Mouse (Mus musculus) midbrain, embryonic 12.5 days (tissue): ENCODE results near the gene Mctp1. TPM values are rescaled to one million over a fixed set of nuclear protein-coding genes. Genes with fewer than 3 reads are reported as not detected.
A peak's percentile ranks its signal among the peaks of the same experiment; 100 is the strongest.

Experiments used
- ATAC-seq: fragments of 200-750 bp; cut with Nextera tagmentation; 2 replicates; pipeline ENCODE4 v1.8.0; 2017; ENCODE audit warnings: low read depth, moderate TSS enrichment, moderate library complexity; ENCODE audit not compliant: low FRiP score
- H3K27ac ChIP-seq: fragments of 300-500 bp; sonication (generic); replicated peaks from 2 replicates; pipeline ENCODE4 v1.5.1; 2016; ENCODE audit warnings: mild to moderate bottlenecking
- H3K27me3 ChIP-seq: fragments of 300-500 bp; sonication (generic); 2 replicates; pipeline ENCODE4 v1.6.1; 2016; ENCODE audit warnings: mild to moderate bottlenecking
- H3K36me3 ChIP-seq: fragments of 300-500 bp; sonication (generic); 2 replicates; pipeline ENCODE4 v1.6.1; 2016
- H3K4me1 ChIP-seq: fragments of 300-500 bp; sonication (generic); 2 replicates; pipeline ENCODE4 v1.6.1; 2016
- H3K4me2 ChIP-seq: fragments of 300-500 bp; sonication (generic); replicated peaks from 2 replicates; pipeline ENCODE4 v1.6.1; 2016; ENCODE audit warnings: mild to moderate bottlenecking, moderate library complexity
- H3K4me3 ChIP-seq: fragments of 300-500 bp; sonication (generic); 2 replicates; pipeline ENCODE4 v1.5.1; 2016; ENCODE audit warnings: mild to moderate bottlenecking
- H3K9ac ChIP-seq: fragments of 300-500 bp; sonication (generic); replicated peaks from 2 replicates; pipeline ENCODE4 v1.6.1; 2016; ENCODE audit warnings: mild to moderate bottlenecking, moderate library complexity
- H3K9me3 ChIP-seq: fragments of 300-500 bp; sonication (generic); 2 replicates; pipeline ENCODE4 v1.6.1; 2016; ENCODE audit warnings: mild to moderate bottlenecking
- WGBS: fragments of 180-500 bp; shearing (Covaris S2); methylation state at CpG from one replicate; pipeline ENCODE4 v1.1.7; 2016; 5-methylcytosine and 5-hydroxymethylcytosine counted together
- polyA plus RNA-seq: library from polyadenylated mRNA; unstranded; fragments of >200 nt; fragmentation: Nextera tagmentation; extraction: Ambion mirVana; gene quantifications from 2 replicates; pipeline ENCODE4 v1.2.1, GENCODE M21; 2016

Mctp1 gene
- polyA plus RNA-seq, 1 experiment from 2014 or later = 4.9 TPM

- no peak overlapping the region for H3K4me3 ChIP-seq
- no peak overlapping the region for H3K4me2 ChIP-seq
- H3K27me3 ChIP-seq = no peaks in the 10 kb centered on the region
- H3K9ac ChIP-seq = no peak overlapping the region
- H3K27ac ChIP-seq = no peak overlapping the region
- no peaks in the 10 kb centered on the region for H3K36me3 ChIP-seq
- WGBS = 57% methylated on average over 2 of the region's 2 CpGs
- peak; percentile 64; the same call in 1 of the 2 replicates for ATAC-seq
- H3K4me1 ChIP-seq = 0 out of 2 replicates have a peak, but pooled peaks cover 6% of the 10 kb centered on the region
- H3K9me3 ChIP-seq = no peaks in the 10 kb centered on the region
Observed at GRCm38 (mm10) chr13:76484086-76484709, 99.9 kb downstream of the Mctp1 start.

- Histone ChIP-seq H3K9ac (no peak overlapping the region), H3K4me1 (no peaks in the 10 kb centered on the region)
- WGBS = 89% methylated on average over 2 of the region's 2 CpGs
Observed at GRCm38 (mm10) chr13:76515896-76516295, 131.6 kb downstream of the Mctp1 start.

GRCm38 (mm10) chr13:76523170-76523569, 138.8 kb downstream of the Mctp1 start:
- no peaks in the 10 kb centered on the region for H3K9me3 ChIP-seq
- WGBS = 77% methylated on average over 1 of the region's 1 CpGs
- H3K27ac ChIP-seq = no peak overlapping the region
- no peaks in the 10 kb centered on the region for H3K36me3 ChIP-seq
- no peak overlapping the region for H3K9ac ChIP-seq
- ATAC-seq = no peak
- no peak overlapping the region for H3K4me2 ChIP-seq
- no peaks in the 10 kb centered on the region for H3K4me1 ChIP-seq
- no peaks in the 10 kb centered on the region for H3K27me3 ChIP-seq
- no peak overlapping the region for H3K4me3 ChIP-seq

More at GRCm38 (mm10) chr13:76515896-76516295, 131.6 kb downstream of the Mctp1 start:
- Histone ChIP-seq H3K9me3 (no peaks in the 10 kb centered on the region), H3K36me3 (no peaks in the 10 kb centered on the region), H3K27me3 (no peaks in the 10 kb centered on the region), H3K27ac (no peak overlapping the region), H3K4me2 (no peak overlapping the region), H3K4me3 (no peak overlapping the region)
- ATAC-seq = no peak

GRCm38 (mm10) chr13:76527326-76527725, 143.0 kb downstream of the Mctp1 start:
- no peaks in the 10 kb centered on the region for H3K4me1 ChIP-seq
- H3K4me2 ChIP-seq = no peak overlapping the region
- no peak for ATAC-seq
- H3K9ac ChIP-seq = no peak overlapping the region
- H3K36me3 ChIP-seq = no peaks in the 10 kb centered on the region
- no peaks in the 10 kb centered on the region for H3K27me3 ChIP-seq
- no peak overlapping the region for H3K4me3 ChIP-seq
- H3K27ac ChIP-seq = no peak overlapping the region
- H3K9me3 ChIP-seq = no peaks in the 10 kb centered on the region

GRCm38 (mm10) chr13:76527751-76528150, 143.4 kb downstream of the Mctp1 start:
- H3K4me3 ChIP-seq = no peak overlapping the region
- WGBS = 56% methylated on average over 1 of the region's 1 CpGs
- ATAC-seq = no peak

GRCm38 (mm10) chr13:76529915-76530314, 145.6 kb downstream of the Mctp1 start:
- no peaks in the 10 kb centered on the region for H3K36me3 ChIP-seq
- no peak for ATAC-seq
- H3K9me3 ChIP-seq = no peaks in the 10 kb centered on the region
- no peak overlapping the region for H3K27ac ChIP-seq
- H3K9ac ChIP-seq = no peak overlapping the region
- WGBS = 91% methylated on average over 2 of the region's 2 CpGs
- no peaks in the 10 kb centered on the region for H3K4me1 ChIP-seq
- H3K4me2 ChIP-seq = no peak overlapping the region
- H3K27me3 ChIP-seq = no peaks in the 10 kb centered on the region
- H3K4me3 ChIP-seq = no peak overlapping the region

More at GRCm38 (mm10) chr13:76527751-76528150, 143.4 kb downstream of the Mctp1 start:
- H3K4me2 ChIP-seq = no peak overlapping the region
- H3K27ac ChIP-seq = no peak overlapping the region
- H3K9me3 ChIP-seq = no peaks in the 10 kb centered on the region
- no peaks in the 10 kb centered on the region for H3K27me3 ChIP-seq
- no peaks in the 10 kb centered on the region for H3K4me1 ChIP-seq
- no peaks in the 10 kb centered on the region for H3K36me3 ChIP-seq
- H3K9ac ChIP-seq = no peak overlapping the region

GRCm38 (mm10) chr13:76530867-76531504, 146.7 kb downstream of the Mctp1 start:
- Histone ChIP-seq H3K9me3 (no peaks in the 10 kb centered on the region), H3K4me3 (no peak overlapping the region), H3K27me3 (no peaks in the 10 kb centered on the region), H3K36me3 (no peaks in the 10 kb centered on the region), H3K27ac (no peak overlapping the region), H3K9ac (no peak overlapping the region), H3K4me1 (no peaks in the 10 kb centered on the region), H3K4me2 (no peak overlapping the region)
- ATAC-seq = peak; percentile 62; the same call in 1 of the 2 replicates
- 88% methylated on average over 3 of the region's 3 CpGs for WGBS

- Histone ChIP-seq H3K27me3 (no peaks in the 10 kb centered on the region), H3K9me3 (no peaks in the 10 kb centered on the region), H3K4me1 (no peaks in the 10 kb centered on the region), H3K36me3 (no peaks in the 10 kb centered on the region), H3K4me3 (no peak overlapping the region), H3K9ac (no peak overlapping the region), H3K27ac (no peak overlapping the region), H3K4me2 (no peak overlapping the region)
- ATAC-seq = no peak
- WGBS = 49% methylated on average over 2 of the region's 2 CpGs
Observed at GRCm38 (mm10) chr13:76547854-76548253, 163.5 kb downstream of the Mctp1 start.

GRCm38 (mm10) chr13:76560918-76561317, 176.6 kb downstream of the Mctp1 start:
- H3K9me3 ChIP-seq = no peaks in the 10 kb centered on the region
- no peak overlapping the region for H3K9ac ChIP-seq
- H3K36me3 ChIP-seq = no peaks in the 10 kb centered on the region
- ATAC-seq = no peak
- no peak overlapping the region for H3K4me3 ChIP-seq
- H3K27ac ChIP-seq = no peak overlapping the region
- H3K4me1 ChIP-seq = no peaks in the 10 kb centered on the region
- H3K4me2 ChIP-seq = no peak overlapping the region
- H3K27me3 ChIP-seq = no peaks in the 10 kb centered on the region
- 89% methylated on average over 8 of the region's 8 CpGs for WGBS

- Histone ChIP-seq H3K36me3 (no peaks in the 10 kb centered on the region), H3K4me3 (no peak overlapping the region), H3K9me3 (no peaks in the 10 kb centered on the region), H3K4me2 (no peak overlapping the region), H3K27me3 (no peaks in the 10 kb centered on the region), H3K27ac (no peak overlapping the region), H3K4me1 (no peaks in the 10 kb centered on the region), H3K9ac (no peak overlapping the region)
- 86% methylated on average over 3 of the region's 3 CpGs for WGBS
- ATAC-seq = no peak
Observed at GRCm38 (mm10) chr13:76561594-76561993, 177.3 kb downstream of the Mctp1 start.

GRCm38 (mm10) chr13:76564061-76564460, 179.7 kb downstream of the Mctp1 start:
- no peaks in the 10 kb centered on the region for H3K9me3 ChIP-seq
- no peaks in the 10 kb centered on the region for H3K36me3 ChIP-seq
- no peaks in the 10 kb centered on the region for H3K27me3 ChIP-seq
- no peak overlapping the region for H3K4me2 ChIP-seq
- no peaks in the 10 kb centered on the region for H3K4me1 ChIP-seq
- no peak overlapping the region for H3K4me3 ChIP-seq
- no peak overlapping the region for H3K27ac ChIP-seq
- H3K9ac ChIP-seq = no peak overlapping the region
- ATAC-seq = no peak

GRCm38 (mm10) chr13:76566024-76566423, 181.7 kb downstream of the Mctp1 start:
- no peak for ATAC-seq
- no peaks in the 10 kb centered on the region for H3K36me3 ChIP-seq
- H3K27me3 ChIP-seq = no peaks in the 10 kb centered on the region
- H3K4me1 ChIP-seq = no peaks in the 10 kb centered on the region
- H3K27ac ChIP-seq = no peak overlapping the region
- no peak overlapping the region for H3K4me2 ChIP-seq
- H3K9me3 ChIP-seq = no peaks in the 10 kb centered on the region
- H3K4me3 ChIP-seq = no peak overlapping the region
- 95% methylated on average over 3 of the region's 3 CpGs for WGBS
- H3K9ac ChIP-seq = no peak overlapping the region
